ENCODE assay signal across 12 mouse cellular contexts in the genomic region with DNA sequence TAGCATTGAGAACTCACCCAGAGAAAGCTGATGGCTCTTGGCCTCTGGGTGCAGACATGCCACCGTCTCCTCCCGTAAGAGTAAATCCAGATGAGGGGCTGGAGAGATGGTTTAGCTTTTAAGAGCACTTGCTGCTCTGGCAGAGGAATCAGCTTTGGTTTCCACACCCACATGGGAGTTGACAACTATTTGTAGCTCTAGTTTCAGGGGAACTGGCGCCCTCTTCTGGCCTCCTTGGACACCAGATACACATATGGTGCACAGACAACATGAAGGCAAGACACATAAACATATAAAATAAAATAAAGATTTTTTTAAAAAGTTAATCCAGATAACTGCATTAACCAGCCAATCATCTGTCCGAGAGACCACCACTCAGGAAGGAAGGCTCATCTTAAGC.
DNase-seq lines count a peak whose midpoint lies in the region; ATAC-seq and TF ChIP-seq lines count a peak whose summit lies in the region.
"Had no signal": no experiment of that assay in that cellular context is flagged by ENCODE, and none has a peak within 500 bp of the region (broad histone marks: within the 10 kb centered on the region; RNA-seq: fewer than 3 reads in every experiment).

No protein-coding gene starts in this region.

- no peaks in the 10 kb centered on the region for H3K27me3 ChIP-seq in kidney, postnatal 0 days (ENCODE audit: insufficient read depth, low read length)
- H3K27me3 ChIP-seq in kidney, embryonic 16.5 days (ENCODE audit: insufficient read depth, low read length), result no peaks in the 10 kb centered on the region
- H3K27me3 ChIP-seq: limb, embryonic 15.5 days; midbrain, embryonic 12.5 days had no signal

- intact Hi-C loops in left cerebral cortex, postnatal 36 days (cut with DNase I), result loop anchor here (5.0 kb wide), 1 partner anchor 47 kb away; no protein-coding TSS in a partner anchor

- ATAC-seq in CD4-positive, CD25-positive, alpha-beta regulatory T cell, adult 4 months, result no peak
- ATAC-seq in kidney, postnatal 0 days (replicated peaks; ENCODE audit: low FRiP score, low read depth), result no peak
- no peak for ATAC-seq in kidney, embryonic 16.5 days (ENCODE audit: low FRiP score, low TSS enrichment)

- 76% methylated on average over 4 of the region's 4 CpGs for WGBS in kidney, postnatal 0 days
- WGBS in kidney, embryonic 16.5 days, result 79% methylated on average over 4 of the region's 4 CpGs

- DNase-seq in CD4-positive, CD25-positive, alpha-beta regulatory T cell, adult 2 months (ENCODE audit: low read depth, low spot score), result peak; percentile 10
- DNase-seq in kidney, postnatal 0 days (ENCODE audit: low spot score), result no peak
- peak; percentile 32 for DNase-seq in 3T3-L1 (ENCODE audit: low read depth, low spot score)
- DNase-seq in brain, embryonic 14.5 days (ENCODE audit: low read depth), result peak; percentile 21
- no peak for DNase-seq in left cerebral cortex, postnatal 36 days (ENCODE audit: low spot score in 2 of 2)
- no peak for DNase-seq in layer of hippocampus, adult 9-11 months
- DNase-seq: gastrocnemius, postnatal 14 days; heart, postnatal 14 days had no signal

- TF ChIP-seq POLR2A in brain, embryonic 14.5 days (IDR thresholded peaks at IDR 0.05; ENCODE audit: borderline replicate concordance, extremely low read depth, insufficient read depth, insufficient read length, poor library complexity, severe bottlenecking), result no peak

- H3K9me3 ChIP-seq in kidney, postnatal 0 days (replicated peaks; ENCODE audit: low read length), result no peaks in the 10 kb centered on the region
- no peaks in the 10 kb centered on the region for H3K9me3 ChIP-seq in kidney, embryonic 16.5 days (ENCODE audit: low read length)
- H3K9me3 ChIP-seq: limb, embryonic 15.5 days; midbrain, embryonic 12.5 days had no signal

- H3K4me2 ChIP-seq in kidney, postnatal 0 days (ENCODE audit: low read length), result no peak overlapping the region
- no peak overlapping the region for H3K4me2 ChIP-seq in kidney, embryonic 16.5 days (replicated peaks; ENCODE audit: low read depth, low read length)
- H3K4me2 ChIP-seq: limb, embryonic 15.5 days; midbrain, embryonic 12.5 days had no signal

- H3K4me1 ChIP-seq in kidney, postnatal 0 days (replicated peaks; ENCODE audit: insufficient read depth, low read length), result no peaks in the 10 kb centered on the region
- no peaks in the 10 kb centered on the region for H3K4me1 ChIP-seq in kidney, embryonic 16.5 days (ENCODE audit: insufficient read depth, low read length)

- H3K4me3 ChIP-seq in kidney, postnatal 0 days (replicated peaks; ENCODE audit: low read depth, low read length), result no peak overlapping the region
- no peak overlapping the region for H3K4me3 ChIP-seq in kidney, embryonic 16.5 days (ENCODE audit: low read length)
- H3K4me3 ChIP-seq: limb, embryonic 15.5 days; midbrain, embryonic 12.5 days had no signal

- TF ChIP-seq CTCF in kidney, postnatal 0 days (IDR thresholded peaks at IDR 0.05; ENCODE audit: low read depth), result peak; percentile 37
- peak; percentile 24; the same call in 1 of the 2 replicates for TF ChIP-seq CTCF in brain, embryonic 14.5 days (IDR thresholded peaks at IDR 0.05; ENCODE audit: borderline replicate concordance, extremely low read depth, insufficient read depth, insufficient read length)

- no peaks in the 10 kb centered on the region for H3K36me3 ChIP-seq in kidney, postnatal 0 days (ENCODE audit: insufficient read depth, low read length)
- no peaks in the 10 kb centered on the region for H3K36me3 ChIP-seq in kidney, embryonic 16.5 days (ENCODE audit: insufficient read depth, low read length)
- H3K36me3 ChIP-seq: limb, embryonic 15.5 days; midbrain, embryonic 12.5 days had no signal

- H3K27ac ChIP-seq in kidney, postnatal 0 days, result no peak overlapping the region
- H3K27ac ChIP-seq in kidney, embryonic 16.5 days (ENCODE audit: low read length), result no peak overlapping the region
- H3K27ac ChIP-seq: limb, embryonic 15.5 days; midbrain, embryonic 12.5 days had no signal

- no peak overlapping the region for H3K9ac ChIP-seq in kidney, postnatal 0 days (ENCODE audit: low read depth, low read length)
- no peak overlapping the region for H3K9ac ChIP-seq in kidney, embryonic 16.5 days (replicated peaks; ENCODE audit: low read length)
- H3K9ac ChIP-seq: limb, embryonic 15.5 days; midbrain, embryonic 12.5 days had no signal

Comparison
In these comparisons a context has a peak if more than half of its experiments do, and no peak if none do; other contexts are left out.
1. DNase-seq: peak in CD4-positive, CD25-positive, alpha-beta regulatory T cell, adult 2 months (single experiment), 3T3-L1 (single experiment) and brain, embryonic 14.5 days (single experiment); none in kidney, postnatal 0 days (single experiment), left cerebral cortex, postnatal 36 days (0 of 2) and layer of hippocampus, adult 9-11 months (single experiment).